ENCODE assay signal across 8 mouse cellular contexts in genomic region chr11:117174098-117174892, GRCm38 (mm10). TPM values are rescaled to one million over a fixed set of nuclear protein-coding genes. Genes with fewer than 3 reads are reported as not detected.
DNase-seq lines count a peak whose midpoint lies in the region; ATAC-seq lines count a peak whose summit lies in the region.

No protein-coding gene starts in this region.

- no peak for DNase-seq in heart, postnatal 14 days
- no peak for DNase-seq in midbrain, embryonic 11.5 days (ENCODE audit: low spot score, missing footprints)
- no peak for DNase-seq in spleen, postnatal 4 days (ENCODE audit: low spot score in 2 of 2)
- DNase-seq in gastrocnemius, postnatal 25 days = no peak

- intact Hi-C loops in heart, postnatal 14 days (cut with DNase I) = loop anchor here (10.0 kb wide), 1 partner anchor 259 kb away; the partner anchor contains the start of gene Mgat5b

- peaks cover 4% of the 10 kb centered on the region for H3K4me1 ChIP-seq in heart, embryonic 16.5 days (ENCODE audit: control insufficient read depth, insufficient read depth, low read length)
- H3K4me1 ChIP-seq in brown adipose tissue, adult 24 weeks (ENCODE audit: control insufficient read depth, insufficient read depth, insufficient read length, low read length) = peaks cover 5% of the 10 kb centered on the region
- peaks cover 17% of the 10 kb centered on the region for H3K4me1 ChIP-seq in hindbrain, embryonic 15.5 days (replicated peaks)
- H3K4me1 ChIP-seq in midbrain, embryonic 11.5 days (ENCODE audit: control insufficient read depth, insufficient read depth, low read length) = no peaks in the 10 kb centered on the region

- peak overlapping the region; percentile 42 for H3K9ac ChIP-seq in heart, embryonic 16.5 days (ENCODE audit: low read length)
- H3K9ac ChIP-seq in hindbrain, embryonic 15.5 days = 0 out of 2 replicates have a peak overlapping the region, but pooled peaks have one; percentile 13
- H3K9ac ChIP-seq in midbrain, embryonic 11.5 days (ENCODE audit: low read length) = peak overlapping the region; percentile 17; the same call in 1 of the 2 replicates

- peak overlapping the region; percentile 62 for H3K27ac ChIP-seq in heart, embryonic 16.5 days (ENCODE audit: low read length)
- peak overlapping the region; percentile 84 for H3K27ac ChIP-seq in brown adipose tissue, adult 24 weeks (replicated peaks; ENCODE audit: low read depth, low read length)
- peak overlapping the region; percentile 48 for H3K27ac ChIP-seq in hindbrain, embryonic 15.5 days (replicated peaks)
- no peak overlapping the region for H3K27ac ChIP-seq in midbrain, embryonic 11.5 days (ENCODE audit: low read depth, low read length)

- H3K9me3 ChIP-seq in heart, embryonic 16.5 days (replicated peaks; ENCODE audit: control insufficient read depth, low read length) = no peaks in the 10 kb centered on the region
- no peaks in the 10 kb centered on the region for H3K9me3 ChIP-seq in hindbrain, embryonic 15.5 days
- H3K9me3 ChIP-seq in midbrain, embryonic 11.5 days (ENCODE audit: control insufficient read depth, low read length) = no peaks in the 10 kb centered on the region

- peaks cover 4% of the 10 kb centered on the region; the same call in 1 of the 2 replicates for H3K27me3 ChIP-seq in heart, embryonic 16.5 days (ENCODE audit: control insufficient read depth, insufficient read depth, low read length)
- no peaks in the 10 kb centered on the region for H3K27me3 ChIP-seq in hindbrain, embryonic 15.5 days
- H3K27me3 ChIP-seq in midbrain, embryonic 11.5 days (ENCODE audit: control insufficient read depth, insufficient read depth, low read length) = no peaks in the 10 kb centered on the region

- peak overlapping the region; percentile 63 for H3K4me2 ChIP-seq in heart, embryonic 16.5 days (ENCODE audit: low read depth, low read length)
- peak overlapping the region; percentile 46 for H3K4me2 ChIP-seq in hindbrain, embryonic 15.5 days
- H3K4me2 ChIP-seq in midbrain, embryonic 11.5 days = peak overlapping the region; percentile 45

- no peak for ATAC-seq in heart, embryonic 16.5 days (replicated peaks; ENCODE audit: extremely low read depth, insufficient read depth, low FRiP score)
- no peak for ATAC-seq in hindbrain, embryonic 15.5 days (ENCODE audit: low FRiP score, low read depth)
- no peak for ATAC-seq in midbrain, embryonic 11.5 days (ENCODE audit: low FRiP score)
- ATAC-seq in inflammation-experienced regulatory T-cells, adult 6 months = no peak

- no peaks in the 10 kb centered on the region for H3K36me3 ChIP-seq in heart, embryonic 16.5 days (ENCODE audit: control insufficient read depth, insufficient read depth)
- H3K36me3 ChIP-seq in hindbrain, embryonic 15.5 days = no peaks in the 10 kb centered on the region
- H3K36me3 ChIP-seq in midbrain, embryonic 11.5 days (ENCODE audit: control insufficient read depth, insufficient read depth, low read length) = no peaks in the 10 kb centered on the region

- H3K4me3 ChIP-seq in heart, embryonic 16.5 days (ENCODE audit: low read length) = peak overlapping the region; percentile 44
- peak overlapping the region; percentile 64 for H3K4me3 ChIP-seq in brown adipose tissue, adult 24 weeks (ENCODE audit: insufficient read depth, low read depth, low read length)
- H3K4me3 ChIP-seq in hindbrain, embryonic 15.5 days = peak overlapping the region; percentile 7; the same call in 1 of the 2 replicates
- peak overlapping the region; percentile 11 for H3K4me3 ChIP-seq in midbrain, embryonic 11.5 days (ENCODE audit: low read depth, low read length)

- WGBS in heart, embryonic 16.5 days = 34% methylated on average over 18 of the region's 18 CpGs
- WGBS in hindbrain, embryonic 15.5 days = 41% methylated on average over 18 of the region's 18 CpGs
- 54% methylated on average over 18 of the region's 18 CpGs for WGBS in midbrain, embryonic 11.5 days

RNA-seq across cellular contexts. Expression of gene Sept9, which starts 25.2 kb away (rescaled TPM):
- 64.3 and 71.0 TPM in 2 replicates for polyA plus RNA-seq in heart, embryonic 16.5 days (2015; fragmentation: Nextera tagmentation; extraction: Ambion mirVana)
- total RNA-seq in heart, postnatal 14 days (2021) = 10 to 100 TPM; 44.6 to 45.7 TPM
- polyA plus RNA-seq in brown adipose tissue, adult 24 weeks (2012; ENCODE audit: insufficient read depth, insufficient read length, missing spikeins) = 65.5 and 118 TPM in 2 replicates
- polyA plus RNA-seq in hindbrain, embryonic 15.5 days (2015; fragmentation: Nextera tagmentation; extraction: Ambion mirVana) = 107 and 111 TPM in 2 replicates
- 146 and 152 TPM in 2 replicates for polyA plus RNA-seq in midbrain, embryonic 11.5 days (2014; fragmentation: Nextera tagmentation; extraction: Ambion mirVana)
- 100 to 1,000 TPM; 313 to 340 (median 332) TPM for polyA plus RNA-seq in inflammation-experienced regulatory T-cells, adult 6 months (2017; shearing (Covaris generic))
- 10 to 100 TPM; 13.8 to 16.2 TPM for total RNA-seq in gastrocnemius, postnatal 25 days (2021)

RNA-seq across cellular contexts. Expression of gene Sec14l1, which starts 59.3 kb away (rescaled TPM):
- polyA plus RNA-seq in heart, embryonic 16.5 days (2015; fragmentation: Nextera tagmentation; extraction: Ambion mirVana) = 51.0 and 54.9 TPM in 2 replicates
- total RNA-seq in heart, postnatal 14 days (2021) = 10 to 100 TPM; 89.1 to 92.0 TPM
- 35.4 and 37.4 TPM in 2 replicates for polyA plus RNA-seq in brown adipose tissue, adult 24 weeks (2012; ENCODE audit: insufficient read depth, insufficient read length, missing spikeins)
- 57.2 and 63.0 TPM in 2 replicates for polyA plus RNA-seq in hindbrain, embryonic 15.5 days (2015; fragmentation: Nextera tagmentation; extraction: Ambion mirVana)
- 32.4 and 36.7 TPM in 2 replicates for polyA plus RNA-seq in midbrain, embryonic 11.5 days (2014; fragmentation: Nextera tagmentation; extraction: Ambion mirVana)
- polyA plus RNA-seq in inflammation-experienced regulatory T-cells, adult 6 months (2017; shearing (Covaris generic)) = 10 to 100 TPM; 20.1 to 25.6 (median 21.9) TPM
- total RNA-seq in gastrocnemius, postnatal 25 days (2021) = 10 to 100 TPM; 40.7 to 45.1 TPM

Comparison
In these comparisons a context has a peak if more than half of its experiments do, and no peak if none do; other contexts are left out.
1. H3K4me3 ChIP-seq: peak in every context shown above with its lines; median percentile 64 in brown adipose tissue, adult 24 weeks; 44 in heart, embryonic 16.5 days; 11 in midbrain, embryonic 11.5 days; 7 in hindbrain, embryonic 15.5 days.